Mouse (Mus musculus) CD4-positive, CD25-positive, alpha-beta regulatory T cell, adult 2 months (primary cell): ENCODE measurements around the gene Fam171a2.

ENCODE experiments used
- DNase-seq: peaks from one replicate; pipeline ENCODE4 v3.0.0-alpha.2; 2012; ENCODE audit warnings: low read depth, low spot score

Fam171a2 gene

GRCm38 (mm10) chr11:102409795-102410330 lies 37.6 kb downstream of the Fam171a2 start:
- DNase-seq: no peak

- no peak for DNase-seq
Measured at GRCm38 (mm10) chr11:102408888-102409794, 38.3 kb downstream of the Fam171a2 start.

- peak; percentile 97 for DNase-seq
Measured at GRCm38 (mm10) chr11:102408344-102408876, 39.1 kb downstream of the Fam171a2 start.

- DNase-seq: peak; percentile 60
Measured at GRCm38 (mm10) chr11:102407834-102408215, 39.7 kb downstream of the Fam171a2 start, which contains the start of gene Slc25a39. TSS of gene Slc25a39 (minus strand) at chr11:102407946.

- peak; percentile 94 for DNase-seq
Measured at GRCm38 (mm10) chr11:102406900-102407833, 40.3 kb downstream of the Fam171a2 start.

GRCm38 (mm10) chr11:102406401-102406800 lies 41.1 kb downstream of the Fam171a2 start:
- DNase-seq: no peak

GRCm38 (mm10) chr11:102405544-102406285 lies 41.8 kb downstream of the Fam171a2 start:
- no peak for DNase-seq

- DNase-seq: no peak
Measured at GRCm38 (mm10) chr11:102404161-102405010, 43.1 kb downstream of the Fam171a2 start.

- no peak for DNase-seq
Measured at GRCm38 (mm10) chr11:102403657-102404056, 43.8 kb downstream of the Fam171a2 start.

GRCm38 (mm10) chr11:102401898-102402500 lies 45.5 kb downstream of the Fam171a2 start:
- DNase-seq: no peak

GRCm38 (mm10) chr11:102400513-102401084 lies 46.9 kb downstream of the Fam171a2 start:
- DNase-seq: no peak

GRCm38 (mm10) chr11:102399610-102400072 lies 47.8 kb downstream of the Fam171a2 start:
- no peak for DNase-seq

- DNase-seq: no peak
Measured at GRCm38 (mm10) chr11:102399107-102399506, 48.4 kb downstream of the Fam171a2 start.

GRCm38 (mm10) chr11:102398007-102398825 lies 49.3 kb downstream of the Fam171a2 start:
- no peak for DNase-seq

- no peak for DNase-seq
Measured at GRCm38 (mm10) chr11:102396671-102397141, 50.8 kb downstream of the Fam171a2 start.

- DNase-seq: no peak
Measured at GRCm38 (mm10) chr11:102396263-102396662, 51.2 kb downstream of the Fam171a2 start.

GRCm38 (mm10) chr11:102395250-102395649 lies 52.2 kb downstream of the Fam171a2 start:
- DNase-seq: no peak
